Mouse (Mus musculus) forebrain, embryonic 10.5 days (tissue): ENCODE data around the gene Dtd1. TPM values are rescaled to one million over a fixed set of nuclear protein-coding genes. Genes with fewer than 3 reads are reported as not detected.
A peak's percentile ranks its signal among the peaks of the same experiment; 100 is the strongest.

ENCODE experiments used
- DNase-seq: peaks from one replicate; pipeline ENCODE4 v3.0.0-alpha.2; 2017; ENCODE audit warnings: low spot score; ENCODE audit errors: extremely low spot score
- H3K27ac ChIP-seq: fragments of 300-500 bp; sonication (generic); 2 replicates; pipeline ENCODE4 v1.5.1; 2016; ENCODE audit warnings: mild to moderate bottlenecking
- H3K27me3 ChIP-seq: fragments of 300-500 bp; sonication (generic); 2 replicates; pipeline ENCODE4 v1.6.1; 2016; ENCODE audit warnings: mild to moderate bottlenecking; ENCODE audit not compliant: poor library complexity, severe bottlenecking
- H3K36me3 ChIP-seq: fragments of 300-500 bp; sonication (generic); replicated peaks from 2 replicates; pipeline ENCODE4 v1.6.1; 2016; ENCODE audit warnings: mild to moderate bottlenecking, moderate library complexity
- H3K4me1 ChIP-seq: fragments of 300-500 bp; sonication (generic); 2 replicates; pipeline ENCODE4 v1.6.1; 2016
- H3K4me3 ChIP-seq: fragments of 300-500 bp; sonication (generic); 2 replicates; pipeline ENCODE4 v1.5.1; 2016; ENCODE audit warnings: mild to moderate bottlenecking, moderate library complexity
- H3K9me3 ChIP-seq: fragments of 300-500 bp; sonication (generic); 2 replicates; pipeline ENCODE4 v1.6.1; 2016; ENCODE audit warnings: mild to moderate bottlenecking, moderate library complexity
- WGBS: fragments of 180-500 bp; shearing (Covaris S2); methylation state at CpG from one replicate; pipeline ENCODE4 v1.1.7; 2016; 5-methylcytosine and 5-hydroxymethylcytosine counted together
- polyA plus RNA-seq: library from polyadenylated mRNA; unstranded; fragments of >200 nt; fragmentation: Nextera tagmentation; extraction: Ambion mirVana; gene quantifications from 2 replicates; pipeline ENCODE4 v1.2.1, GENCODE M21; 2016

Dtd1 gene
- polyA plus RNA-seq, 1 experiment from 2014 or later: 37.7 TPM

- Histone ChIP-seq H3K27ac (peak overlapping the region; percentile 30; the same call in 1 of the 2 replicates), H3K9me3 (peaks cover 6% of the 10 kb centered on the region), H3K27me3 (no peaks in the 10 kb centered on the region), H3K4me1 (peaks cover 8% of the 10 kb centered on the region), H3K4me3 (no peak overlapping the region), H3K36me3 (peaks cover 5% of the 10 kb centered on the region; the same call in 1 of the 2 replicates)
- 88% methylated on average over 9 of the region's 9 CpGs for WGBS
- no peak for DNase-seq
Observed at GRCm38 (mm10) chr2:144763706-144764105, 164.0 kb downstream of the Dtd1 start.

GRCm38 (mm10) chr2:144764116-144764788 lies 164.6 kb downstream of the Dtd1 start:
- H3K36me3 ChIP-seq: peaks cover 5% of the 10 kb centered on the region; the same call in 1 of the 2 replicates
- 50% methylated on average over 7 of the region's 7 CpGs for WGBS
- peak overlapping the region; percentile 30; the same call in 1 of the 2 replicates for H3K27ac ChIP-seq
- peaks cover 6% of the 10 kb centered on the region for H3K9me3 ChIP-seq
- no peaks in the 10 kb centered on the region for H3K27me3 ChIP-seq
- H3K4me1 ChIP-seq: peaks cover 7% of the 10 kb centered on the region
- H3K4me3 ChIP-seq: no peak overlapping the region
- DNase-seq: peak; percentile 26

- H3K36me3 ChIP-seq: peaks cover 5% of the 10 kb centered on the region; the same call in 1 of the 2 replicates
- peaks cover 6% of the 10 kb centered on the region for H3K9me3 ChIP-seq
- peaks cover 7% of the 10 kb centered on the region for H3K4me1 ChIP-seq
- 96% methylated on average over 5 of the region's 5 CpGs for WGBS
- H3K27ac ChIP-seq: no peak overlapping the region
- no peak overlapping the region for H3K4me3 ChIP-seq
- no peaks in the 10 kb centered on the region for H3K27me3 ChIP-seq
- no peak for DNase-seq
Observed at GRCm38 (mm10) chr2:144765219-144765618, 165.5 kb downstream of the Dtd1 start.

GRCm38 (mm10) chr2:144768375-144769117 lies 168.8 kb downstream of the Dtd1 start:
- Histone ChIP-seq H3K4me1 (peaks cover 7% of the 10 kb centered on the region), H3K27ac (no peak overlapping the region), H3K36me3 (peaks cover 5% of the 10 kb centered on the region; the same call in 1 of the 2 replicates), H3K27me3 (no peaks in the 10 kb centered on the region), H3K4me3 (no peak overlapping the region), H3K9me3 (peaks cover 6% of the 10 kb centered on the region)
- no peak for DNase-seq
- WGBS: 95% methylated on average over 3 of the region's 3 CpGs

- peaks cover 5% of the 10 kb centered on the region; the same call in 1 of the 2 replicates for H3K36me3 ChIP-seq
- no peak overlapping the region for H3K4me3 ChIP-seq
- H3K27me3 ChIP-seq: no peaks in the 10 kb centered on the region
- H3K27ac ChIP-seq: no peak overlapping the region
- 93% methylated on average over 2 of the region's 2 CpGs for WGBS
- no peak for DNase-seq
- H3K4me1 ChIP-seq: peaks cover 1% of the 10 kb centered on the region
- peaks cover 6% of the 10 kb centered on the region for H3K9me3 ChIP-seq
Observed at GRCm38 (mm10) chr2:144769118-144769496, 169.4 kb downstream of the Dtd1 start.

GRCm38 (mm10) chr2:144769556-144769955 lies 169.9 kb downstream of the Dtd1 start:
- no peak overlapping the region for H3K27ac ChIP-seq
- 78% methylated on average over 3 of the region's 3 CpGs for WGBS

GRCm38 (mm10) chr2:144770452-144770941 lies 170.8 kb downstream of the Dtd1 start:
- no peak overlapping the region for H3K4me3 ChIP-seq
- H3K27me3 ChIP-seq: no peaks in the 10 kb centered on the region
- WGBS: 87% methylated on average over 7 of the region's 7 CpGs
- no peak overlapping the region for H3K27ac ChIP-seq
- H3K4me1 ChIP-seq: no peaks in the 10 kb centered on the region
- peaks cover 6% of the 10 kb centered on the region for H3K9me3 ChIP-seq
- H3K36me3 ChIP-seq: peaks cover 5% of the 10 kb centered on the region; the same call in 1 of the 2 replicates
- no peak for DNase-seq

More at GRCm38 (mm10) chr2:144769556-144769955, 169.9 kb downstream of the Dtd1 start:
- no peaks in the 10 kb centered on the region for H3K4me1 ChIP-seq
- H3K9me3 ChIP-seq: peaks cover 6% of the 10 kb centered on the region
- peaks cover 5% of the 10 kb centered on the region; the same call in 1 of the 2 replicates for H3K36me3 ChIP-seq
- DNase-seq: no peak
- no peaks in the 10 kb centered on the region for H3K27me3 ChIP-seq
- H3K4me3 ChIP-seq: no peak overlapping the region

GRCm38 (mm10) chr2:144771841-144772240 lies 172.1 kb downstream of the Dtd1 start:
- Histone ChIP-seq H3K36me3 (no peaks in the 10 kb centered on the region), H3K4me1 (no peaks in the 10 kb centered on the region), H3K4me3 (no peak overlapping the region), H3K27ac (no peak overlapping the region), H3K27me3 (no peaks in the 10 kb centered on the region), H3K9me3 (0 out of 2 replicates have a peak, but pooled peaks cover 2% of the 10 kb centered on the region)
- 86% methylated on average over 4 of the region's 4 CpGs for WGBS
- no peak for DNase-seq

GRCm38 (mm10) chr2:144774636-144775160 lies 175.0 kb downstream of the Dtd1 start:
- H3K27ac ChIP-seq: no peak overlapping the region
- no peak for DNase-seq
- H3K4me3 ChIP-seq: no peak overlapping the region
- no peaks in the 10 kb centered on the region for H3K27me3 ChIP-seq
- 88% methylated on average over 8 of the region's 8 CpGs for WGBS
- H3K4me1 ChIP-seq: no peaks in the 10 kb centered on the region
- H3K9me3 ChIP-seq: no peaks in the 10 kb centered on the region
- H3K36me3 ChIP-seq: no peaks in the 10 kb centered on the region

- Histone ChIP-seq H3K4me3 (no peak overlapping the region), H3K4me1 (no peaks in the 10 kb centered on the region), H3K9me3 (no peaks in the 10 kb centered on the region), H3K27me3 (no peaks in the 10 kb centered on the region), H3K36me3 (no peaks in the 10 kb centered on the region), H3K27ac (no peak overlapping the region)
- no peak for DNase-seq
- WGBS: 90% methylated on average over 4 of the region's 4 CpGs
Observed at GRCm38 (mm10) chr2:144775626-144776025, 175.9 kb downstream of the Dtd1 start.

GRCm38 (mm10) chr2:144779263-144779662 lies 179.6 kb downstream of the Dtd1 start:
- Histone ChIP-seq H3K9me3 (no peaks in the 10 kb centered on the region), H3K27me3 (no peaks in the 10 kb centered on the region), H3K4me3 (no peak overlapping the region), H3K4me1 (no peaks in the 10 kb centered on the region), H3K36me3 (no peaks in the 10 kb centered on the region), H3K27ac (no peak overlapping the region)
- 94% methylated on average over 7 of the region's 7 CpGs for WGBS
- DNase-seq: no peak

GRCm38 (mm10) chr2:144780731-144781130 lies 181.0 kb downstream of the Dtd1 start:
- Histone ChIP-seq H3K4me3 (no peak overlapping the region), H3K27ac (no peak overlapping the region), H3K4me1 (no peaks in the 10 kb centered on the region), H3K9me3 (no peaks in the 10 kb centered on the region), H3K36me3 (no peaks in the 10 kb centered on the region), H3K27me3 (no peaks in the 10 kb centered on the region)
- WGBS: 73% methylated on average over 5 of the region's 5 CpGs
- no peak for DNase-seq

GRCm38 (mm10) chr2:144781871-144782270 lies 182.2 kb downstream of the Dtd1 start:
- Histone ChIP-seq H3K4me1 (no peaks in the 10 kb centered on the region), H3K9me3 (no peaks in the 10 kb centered on the region), H3K4me3 (no peak overlapping the region), H3K36me3 (no peaks in the 10 kb centered on the region), H3K27me3 (no peaks in the 10 kb centered on the region), H3K27ac (no peak overlapping the region)
- no peak for DNase-seq
- 75% methylated on average over 3 of the region's 3 CpGs for WGBS
